Mouse (Mus musculus) midbrain, postnatal 0 days (tissue): ENCODE data around the gene Clec9a. TPM values are rescaled to one million over a fixed set of nuclear protein-coding genes. Genes with fewer than 3 reads are reported as not detected.

ENCODE experiments used
- ATAC-seq: fragments of 200-750 bp; cut with Nextera tagmentation; 2 replicates; pipeline ENCODE4 v1.8.0; 2017; ENCODE audit warnings: moderate number of reproducible peaks, mild to moderate bottlenecking, moderate TSS enrichment, moderate library complexity; ENCODE audit not compliant: low FRiP score
- DNase-seq: peaks from one replicate; pipeline ENCODE4 v3.0.0-alpha.2; 2015; ENCODE audit warnings: low spot score
- H3K27ac ChIP-seq: fragments of 300-500 bp; sonication (generic); 2 replicates; pipeline ENCODE4 v1.5.1; 2014; ENCODE audit warnings: low read depth, mild to moderate bottlenecking, low read length, mixed read lengths
- H3K27me3 ChIP-seq: fragments of 300-500 bp; sonication (generic); 2 replicates; pipeline ENCODE4 v1.6.1; 2014; ENCODE audit warnings: low read length, control low read depth, mixed read lengths; ENCODE audit not compliant: insufficient read depth
- H3K36me3 ChIP-seq: fragments of 300-500 bp; sonication (generic); 2 replicates; pipeline ENCODE4 v1.6.1; 2014; ENCODE audit warnings: low read length, control low read depth, mixed read lengths; ENCODE audit not compliant: insufficient read depth
- H3K4me1 ChIP-seq: fragments of 300-500 bp; sonication (generic); 2 replicates; pipeline ENCODE4 v1.6.1; 2014; ENCODE audit warnings: mild to moderate bottlenecking, control low read depth, antibody characterized with exemption, low read length, mixed read lengths; ENCODE audit not compliant: insufficient read depth
- H3K4me2 ChIP-seq: fragments of 300-500 bp; sonication (generic); 2 replicates; pipeline ENCODE4 v1.6.1; 2014; ENCODE audit warnings: low read depth, mild to moderate bottlenecking, low read length, mixed read lengths; ENCODE audit not compliant: poor library complexity, severe bottlenecking
- H3K4me3 ChIP-seq: fragments of 300-500 bp; sonication (generic); 2 replicates; pipeline ENCODE4 v1.5.1; 2014; ENCODE audit warnings: low read depth, mild to moderate bottlenecking, low read length, moderate library complexity
- H3K9ac ChIP-seq: fragments of 300-500 bp; sonication (generic); replicated peaks from 2 replicates; pipeline ENCODE4 v1.6.1; 2014; ENCODE audit warnings: mild to moderate bottlenecking, low read length, moderate library complexity, mixed read lengths; ENCODE audit not compliant: poor library complexity, severe bottlenecking
- H3K9me3 ChIP-seq: fragments of 300-500 bp; sonication (generic); 2 replicates; pipeline ENCODE4 v1.6.1; 2016; ENCODE audit warnings: low read length, control low read depth
- CTCF ChIP-seq: IDR thresholded peaks from 2 replicates; pipeline ENCODE4 v1.5.1; 2016; ENCODE audit warnings: antibody characterized with exemption, mild to moderate bottlenecking
- WGBS: fragments of 180-500 bp; shearing (Covaris S2); extraction: QIAGEN DNeasy Blood & Tissue Kit; methylation state at CpG from one replicate; pipeline ENCODE4 v1.1.7; 2014; 5-methylcytosine and 5-hydroxymethylcytosine counted together
- polyA plus RNA-seq: library from polyadenylated mRNA; unstranded; fragments of >200 nt; fragmentation: Nextera tagmentation; extraction: Ambion mirVana; gene quantifications from 2 replicates; pipeline ENCODE4 v1.2.1, GENCODE M21; 2015
- total RNA-seq: library from RNA; depleted of rRNA; stranded (reverse); fragments of >200 nt; gene quantifications from 2 replicates; pipeline ENCODE4 v1.2.3, GENCODE M21; 2014; rRNA removed

Gene Clec9a
- total RNA-seq = not detected in 2 replicates
- polyA plus RNA-seq = 0.07 and 0.44 TPM in 2 replicates

DNA sequence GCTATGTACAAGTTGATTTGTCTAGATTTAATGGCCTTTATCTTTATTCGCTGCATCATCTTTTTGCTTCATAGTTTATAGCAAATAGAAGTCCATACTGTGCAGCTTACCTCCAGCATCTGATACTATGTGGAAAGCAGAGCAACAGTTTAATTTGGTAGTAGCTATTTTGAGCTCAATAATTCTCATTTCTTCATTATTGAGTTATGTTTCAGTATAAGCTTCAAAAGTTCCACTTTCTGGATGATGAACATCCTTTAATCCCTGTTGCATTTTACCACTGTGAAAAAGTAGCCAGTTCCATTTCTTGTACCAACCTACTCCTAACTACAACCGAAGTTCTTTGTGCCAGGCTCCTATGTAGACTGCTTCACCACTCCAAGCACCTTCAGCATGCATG, at the start of gene Clec9a:
Gene Clec9a, plus strand, starts transcription at position 301 of the 400 bp plus-strand sequence.
- H3K9me3 ChIP-seq = no peaks in the 10 kb centered on the region
- H3K27ac ChIP-seq = no peak within 1 kb of the TSS
- ATAC-seq (no peak), DNase-seq (no peak)
- H3K36me3 ChIP-seq = no peaks in the 10 kb centered on the region
- H3K4me3 ChIP-seq = no peak within 1 kb of the TSS
- no peak for TF ChIP-seq CTCF
- WGBS = 93% methylated on average over 2 of the region's 2 CpGs
- H3K4me1 ChIP-seq = no peaks in the 10 kb centered on the region
- H3K4me2 ChIP-seq = no peak within 1 kb of the TSS
- H3K9ac ChIP-seq = no peak within 1 kb of the TSS
- no peaks in the 10 kb centered on the region for H3K27me3 ChIP-seq

DNA sequence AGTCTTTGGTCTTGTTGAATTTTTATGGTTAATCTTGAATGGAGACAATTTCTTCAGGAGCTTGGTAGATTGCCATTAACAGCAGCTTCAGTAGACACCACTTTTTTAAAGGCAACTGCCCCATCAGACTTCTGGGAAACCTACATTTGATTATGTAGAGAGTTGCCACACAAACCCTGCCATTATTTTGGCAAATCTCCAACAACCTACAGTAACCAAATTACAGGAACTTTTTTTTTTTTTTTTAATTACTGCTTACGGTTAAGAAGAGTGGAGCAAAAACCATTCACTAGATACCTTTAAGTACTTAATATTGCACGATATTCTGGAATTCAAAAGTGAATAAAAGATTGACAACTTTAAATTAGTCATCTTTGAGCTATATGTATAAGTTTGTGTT, 49.1 kb upstream of the Clec9a start:
- no peaks in the 10 kb centered on the region for H3K27me3 ChIP-seq
- no peaks in the 10 kb centered on the region for H3K4me1 ChIP-seq
- H3K4me2 ChIP-seq = no peak overlapping the region
- no peak overlapping the region for H3K4me3 ChIP-seq
- ATAC-seq (no peak), DNase-seq (no peak)
- no peak overlapping the region for H3K27ac ChIP-seq
- no peak overlapping the region for H3K9ac ChIP-seq
- 95% methylated on average over 2 of the region's 2 CpGs for WGBS
- H3K36me3 ChIP-seq = no peaks in the 10 kb centered on the region
- no peaks in the 10 kb centered on the region for H3K9me3 ChIP-seq
- TF ChIP-seq CTCF = no peak

DNA sequence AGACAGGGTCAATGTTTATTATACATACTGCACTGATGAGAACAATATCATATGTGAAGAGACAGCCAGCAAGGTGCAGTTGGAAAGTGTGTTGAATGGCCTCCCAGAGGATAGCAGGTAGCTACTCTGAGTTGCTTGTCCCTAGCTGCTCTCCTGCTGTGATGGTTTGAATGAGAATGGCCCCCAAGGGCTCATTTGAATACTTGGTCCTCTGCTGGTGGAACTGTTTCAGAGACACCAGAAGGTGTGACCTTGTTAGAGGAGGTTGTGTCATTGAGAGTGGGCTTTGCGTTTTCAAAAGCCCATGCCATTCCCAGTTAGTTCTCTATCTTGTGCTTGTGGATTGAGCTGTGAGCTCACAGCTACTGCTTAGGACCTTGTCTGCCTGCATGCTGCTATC, 44.7 kb upstream of the Clec9a start:
- Histone ChIP-seq H3K36me3 (no peaks in the 10 kb centered on the region), H3K4me1 (no peaks in the 10 kb centered on the region), H3K4me3 (no peak overlapping the region), H3K9ac (no peak overlapping the region), H3K4me2 (no peak overlapping the region), H3K27ac (no peak overlapping the region), H3K9me3 (no peaks in the 10 kb centered on the region), H3K27me3 (no peaks in the 10 kb centered on the region)
- no peak for TF ChIP-seq CTCF
- no peak for ATAC-seq
- WGBS = 31% methylated on average over 1 of the region's 1 CpGs
- no peak for DNase-seq

DNA sequence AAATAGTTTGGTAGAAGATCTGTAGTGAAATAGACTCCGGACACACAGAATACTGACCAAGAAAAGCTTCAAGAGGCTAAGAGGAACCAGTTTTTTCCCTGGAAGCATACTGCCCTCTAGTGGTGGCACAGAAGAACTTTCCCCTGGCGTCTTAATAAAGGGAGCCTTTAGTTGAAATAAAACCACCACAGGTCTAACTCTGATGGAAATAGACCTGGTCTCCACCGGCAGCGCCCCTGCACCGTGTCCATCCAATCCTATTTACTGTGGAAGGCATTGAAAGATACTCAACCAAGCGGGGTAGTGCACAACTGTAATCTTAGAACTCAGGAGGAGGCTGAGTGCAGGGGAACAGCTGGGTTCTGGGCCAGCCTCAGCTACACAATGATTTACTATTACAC, 42.7 kb upstream of the Clec9a start:
- no peaks in the 10 kb centered on the region for H3K4me1 ChIP-seq
- WGBS = 10% methylated on average over 6 of the region's 6 CpGs
- H3K27me3 ChIP-seq = no peaks in the 10 kb centered on the region
- peak; percentile 92 for TF ChIP-seq CTCF
- H3K4me2 ChIP-seq = no peak overlapping the region
- no peak overlapping the region for H3K27ac ChIP-seq
- ATAC-seq (peak; percentile 54; the same call in 1 of the 2 replicates), DNase-seq (peak; percentile 90)
- no peak overlapping the region for H3K9ac ChIP-seq
- H3K4me3 ChIP-seq = no peak overlapping the region
- H3K36me3 ChIP-seq = no peaks in the 10 kb centered on the region
- H3K9me3 ChIP-seq = no peaks in the 10 kb centered on the region

DNA sequence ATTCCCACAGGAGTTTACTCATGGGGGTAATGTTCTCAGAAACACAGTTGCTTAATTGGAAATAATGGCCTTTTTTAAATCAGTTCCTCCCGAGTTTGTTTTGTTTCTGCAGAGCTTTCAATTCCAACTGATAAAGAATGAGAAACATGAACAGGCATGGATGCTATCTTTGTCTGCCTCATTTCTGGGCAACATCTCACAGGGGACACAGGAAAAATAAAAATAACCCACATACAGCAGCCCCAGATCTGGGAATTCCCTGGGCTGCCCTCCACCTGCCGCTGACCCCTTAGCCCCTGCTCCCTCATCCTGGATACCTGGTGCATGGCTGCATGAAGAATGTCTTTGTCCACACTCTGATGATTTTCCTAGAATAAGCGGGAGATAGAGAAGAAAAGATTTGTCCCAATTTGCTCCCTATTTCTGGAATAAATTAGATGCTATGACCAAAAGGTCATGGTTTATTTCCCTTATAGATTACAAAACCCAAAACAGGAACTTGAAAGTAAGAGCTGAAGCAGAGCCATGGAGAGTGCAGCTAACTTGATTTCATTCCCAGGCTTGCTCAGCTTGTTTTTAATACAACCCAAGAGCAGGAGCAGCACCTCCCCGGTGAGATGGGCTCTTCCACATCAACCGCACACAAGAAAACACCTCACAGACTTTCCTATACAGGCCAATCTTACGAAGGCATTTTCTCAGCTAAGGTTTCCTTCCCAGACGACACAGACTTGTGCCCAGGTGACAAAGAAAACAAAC, 39.1 kb upstream of the Clec9a start:
- Histone ChIP-seq H3K9me3 (no peaks in the 10 kb centered on the region), H3K27ac (no peak overlapping the region), H3K36me3 (no peaks in the 10 kb centered on the region), H3K27me3 (no peaks in the 10 kb centered on the region), H3K4me1 (no peaks in the 10 kb centered on the region), H3K4me3 (no peak overlapping the region), H3K9ac (no peak overlapping the region), H3K4me2 (no peak overlapping the region)
- ATAC-seq (no peak), DNase-seq (no peak)
- no peak for TF ChIP-seq CTCF
- WGBS = 74% methylated on average over 7 of the region's 7 CpGs

DNA sequence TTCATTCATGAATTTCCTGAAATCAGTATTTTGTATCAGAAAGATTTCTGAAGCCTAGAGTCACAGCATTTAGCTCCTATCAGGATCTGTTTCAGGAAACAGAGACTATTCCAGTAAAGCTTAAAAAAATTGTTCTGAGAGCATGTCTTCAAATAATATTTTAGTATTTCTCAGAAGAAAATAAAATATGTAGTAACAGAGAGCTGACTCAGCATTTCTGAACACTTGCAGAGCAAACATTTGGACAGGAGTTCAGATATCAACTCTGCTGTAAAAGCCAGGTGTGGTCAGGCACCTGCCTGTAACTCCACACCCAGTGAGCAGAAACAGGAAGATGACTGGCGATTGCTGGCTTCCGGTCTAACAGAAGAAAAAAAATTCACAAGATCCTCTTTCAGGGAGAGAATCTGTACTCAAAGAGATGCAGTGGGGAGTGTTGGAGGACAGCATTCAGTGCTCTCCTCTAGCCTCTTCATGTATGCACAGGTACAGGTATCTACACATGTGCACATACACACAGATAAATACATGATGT, 33.7 kb upstream of the Clec9a start:
- Histone ChIP-seq H3K27ac (no peak overlapping the region), H3K9me3 (no peaks in the 10 kb centered on the region), H3K4me1 (no peaks in the 10 kb centered on the region), H3K4me2 (no peak overlapping the region), H3K27me3 (no peaks in the 10 kb centered on the region), H3K36me3 (no peaks in the 10 kb centered on the region), H3K9ac (no peak overlapping the region), H3K4me3 (no peak overlapping the region)
- ATAC-seq = no peak
- no peak for TF ChIP-seq CTCF
- DNase-seq = no peak
- WGBS = 83% methylated on average over 2 of the region's 2 CpGs
